Mouse (Mus musculus) heart, postnatal 0 days (tissue): ENCODE data around the gene Ms4a7. TPM values are rescaled to one million over a fixed set of nuclear protein-coding genes. Genes with fewer than 3 reads are reported as not detected.
A peak's percentile ranks its signal among the peaks of the same experiment; 100 is the strongest.

ENCODE experiments used
- ATAC-seq: fragments of 200-750 bp; cut with Nextera tagmentation; 2 replicates; pipeline ENCODE4 v1.8.0; 2017; ENCODE audit warnings: low read depth, moderate number of reproducible peaks, moderate library complexity; ENCODE audit not compliant: insufficient read depth
- DNase-seq: peaks from one replicate; pipeline ENCODE4 v3.0.0-alpha.2; 2016; ENCODE audit warnings: low spot score
- H3K27ac ChIP-seq: fragments of 300-500 bp; sonication (generic); 2 replicates; pipeline ENCODE4 v1.5.1; 2014; ENCODE audit warnings: low read depth, mild to moderate bottlenecking
- H3K27me3 ChIP-seq: fragments of 300-500 bp; sonication (generic); 2 replicates; pipeline ENCODE4 v1.6.1; 2014; ENCODE audit warnings: low read length, mixed read lengths; ENCODE audit not compliant: control insufficient read depth, insufficient read depth
- H3K36me3 ChIP-seq: fragments of 300-500 bp; sonication (generic); replicated peaks from 2 replicates; pipeline ENCODE4 v1.6.1; 2014; ENCODE audit warnings: low read length, mixed read lengths; ENCODE audit not compliant: control insufficient read depth, insufficient read depth
- H3K4me1 ChIP-seq: fragments of 300-500 bp; sonication (generic); 2 replicates; pipeline ENCODE4 v1.6.1; 2014; ENCODE audit warnings: antibody characterized with exemption; ENCODE audit not compliant: control insufficient read depth, insufficient read depth
- H3K4me2 ChIP-seq: fragments of 300-500 bp; sonication (generic); 2 replicates; pipeline ENCODE4 v1.6.1; 2014; ENCODE audit warnings: low read depth, mild to moderate bottlenecking, low read length, moderate library complexity
- H3K4me3 ChIP-seq: fragments of 300-500 bp; sonication (generic); 2 replicates; pipeline ENCODE4 v1.5.1; 2014; ENCODE audit warnings: low read depth, low read length
- H3K9ac ChIP-seq: fragments of 300-500 bp; sonication (generic); replicated peaks from 2 replicates; pipeline ENCODE4 v1.6.1; 2014; ENCODE audit warnings: low read depth, low read length, mixed read lengths
- H3K9me3 ChIP-seq: fragments of 300-500 bp; sonication (generic); replicated peaks from 2 replicates; pipeline ENCODE4 v1.6.1; 2016; ENCODE audit warnings: low read length; ENCODE audit not compliant: control insufficient read depth
- CTCF ChIP-seq: IDR thresholded peaks from 2 replicates; pipeline ENCODE4 v1.5.1; 2016; ENCODE audit warnings: antibody characterized with exemption, control low read depth, low read depth
- EP300 ChIP-seq: IDR thresholded peaks from 2 replicates; pipeline ENCODE4 v1.6.1; 2016; ENCODE audit warnings: antibody characterized with exemption, low read depth
- WGBS: fragments of 180-500 bp; shearing (Covaris S2); extraction: QIAGEN DNeasy Blood & Tissue Kit; methylation state at CpG from one replicate; pipeline ENCODE4 v1.1.7; 2014; 5-methylcytosine and 5-hydroxymethylcytosine counted together
- polyA plus RNA-seq: library from polyadenylated mRNA; unstranded; fragments of >200 nt; fragmentation: Nextera tagmentation; extraction: Ambion mirVana; gene quantifications from 2 replicates; pipeline ENCODE4 v1.2.1, GENCODE M21; 2015
- total RNA-seq: library from RNA; depleted of rRNA; stranded (reverse); fragments of >200 nt; gene quantifications from 2 replicates; pipeline ENCODE4 v1.2.3, GENCODE M21; 2014; ENCODE audit warnings: low replicate concordance; rRNA removed

Gene Ms4a7
- total and polyA plus RNA-seq, 2 experiments from 2014 or later: 1.9 to 5.6 TPM

GRCm38 (mm10) chr19:11292990-11293389 lies 43.0 kb downstream of the Ms4a7 start:
- ATAC-seq (no peak), DNase-seq (peak; percentile 7)
- Histone ChIP-seq H3K4me3 (peak overlapping the region; percentile 55), H3K9me3 (no peaks in the 10 kb centered on the region), H3K27me3 (no peaks in the 10 kb centered on the region), H3K4me1 (no peaks in the 10 kb centered on the region), H3K27ac (peak overlapping the region; percentile 69), H3K36me3 (no peaks in the 10 kb centered on the region), H3K9ac (peak overlapping the region; percentile 46), H3K4me2 (peak overlapping the region; percentile 69)
- WGBS: 2% methylated on average over 12 of the region's 12 CpGs
- TF ChIP-seq CTCF (no peak), EP300 (no peak)

GRCm38 (mm10) chr19:11283773-11284172 lies 52.2 kb downstream of the Ms4a7 start, which contains the start of gene Ms4a5:
Gene Ms4a5, minus strand, starts transcription at chr19:11283873.
- Histone ChIP-seq H3K4me3 (no peak within 1 kb of the TSS), H3K4me2 (no peak within 1 kb of the TSS), H3K9me3 (no peaks in the 10 kb centered on the region), H3K9ac (no peak within 1 kb of the TSS), H3K27me3 (no peaks in the 10 kb centered on the region), H3K27ac (no peak within 1 kb of the TSS), H3K36me3 (no peaks in the 10 kb centered on the region), H3K4me1 (no peaks in the 10 kb centered on the region)
- no peak for DNase-seq
- no peak for ATAC-seq
- 76% methylated on average over 2 of the region's 2 CpGs for WGBS
- TF ChIP-seq EP300 (no peak), CTCF (no peak)

DNA sequence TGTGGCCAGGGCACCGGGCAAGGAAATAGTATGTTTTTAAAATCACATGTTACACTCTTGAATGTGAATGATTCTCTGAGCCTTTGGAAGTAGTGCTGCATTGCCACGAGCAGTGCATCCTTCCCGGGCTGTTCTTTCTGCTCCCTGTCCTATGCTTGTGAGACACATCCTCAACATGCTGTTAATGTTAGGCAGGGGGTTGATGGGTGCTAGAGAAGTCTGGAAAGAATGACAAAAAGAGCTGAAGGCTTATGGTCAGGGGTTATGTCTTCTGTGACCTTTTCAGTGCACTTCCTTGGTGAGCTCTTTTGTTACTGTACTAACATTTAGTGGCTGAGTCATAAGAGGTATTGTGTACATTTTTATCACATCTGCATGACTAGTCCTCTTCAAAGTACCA lies 55.7 kb downstream of the Ms4a7 start:
- H3K27me3 ChIP-seq: no peaks in the 10 kb centered on the region
- no peak overlapping the region for H3K27ac ChIP-seq
- WGBS: 72% methylated on average over 3 of the region's 3 CpGs
- no peaks in the 10 kb centered on the region for H3K4me1 ChIP-seq
- no peak overlapping the region for H3K4me3 ChIP-seq
- H3K4me2 ChIP-seq: no peak overlapping the region
- ATAC-seq (no peak), DNase-seq (no peak)
- H3K9me3 ChIP-seq: no peaks in the 10 kb centered on the region
- H3K36me3 ChIP-seq: no peaks in the 10 kb centered on the region
- H3K9ac ChIP-seq: no peak overlapping the region
- no peak for TF ChIP-seq CTCF
- TF ChIP-seq EP300: no peak

DNA sequence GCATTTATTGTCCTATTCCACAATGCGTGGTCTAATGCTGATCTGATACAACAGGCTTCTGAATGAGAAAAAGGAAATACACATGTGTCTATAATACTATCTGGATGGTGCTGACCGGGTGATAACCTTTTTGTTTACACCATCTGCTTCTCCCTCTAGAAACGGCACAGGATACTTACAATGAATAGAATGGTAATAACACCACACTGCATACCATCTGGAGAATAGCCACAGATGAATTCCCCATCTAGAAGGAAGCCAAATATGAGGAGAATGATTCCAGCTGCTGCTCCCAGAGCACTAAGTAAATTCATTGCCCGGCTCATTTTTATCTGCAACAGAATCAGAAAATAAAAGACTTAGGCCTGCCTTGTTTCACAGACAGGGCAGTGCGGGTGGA lies 59.5 kb downstream of the Ms4a7 start:
- H3K27ac ChIP-seq: no peak overlapping the region
- 57% methylated on average over 5 of the region's 5 CpGs for WGBS

More for the DNA sequence above, 59.5 kb downstream of the Ms4a7 start:
- TF ChIP-seq EP300 (no peak), CTCF (no peak)
- Histone ChIP-seq H3K4me2 (no peak overlapping the region), H3K9ac (no peak overlapping the region), H3K4me1 (no peaks in the 10 kb centered on the region), H3K9me3 (no peaks in the 10 kb centered on the region), H3K36me3 (no peaks in the 10 kb centered on the region), H3K4me3 (no peak overlapping the region), H3K27me3 (no peaks in the 10 kb centered on the region)
- DNase-seq (no peak), ATAC-seq (no peak)

Other genes starting within 250 kb of the Ms4a7 start
- not detected in 2 replicates for gene 1700017D01Rik, start 205.3 kb downstream of the Ms4a7 start, total RNA-seq
- gene 1700017D01Rik, start 205.3 kb downstream of the Ms4a7 start, polyA plus RNA-seq: not detected in 2 replicates
- gene 1700025F22Rik, start 170.8 kb downstream of the Ms4a7 start, total RNA-seq: not detected in 2 replicates
- gene 1700025F22Rik, start 170.8 kb downstream of the Ms4a7 start, polyA plus RNA-seq: not detected in 2 replicates
- gene Ms4a13, start 139.4 kb downstream of the Ms4a7 start, total RNA-seq: not detected in 2 replicates
- not detected in 2 replicates for gene Ms4a13, start 139.4 kb downstream of the Ms4a7 start, polyA plus RNA-seq
- not detected in 2 replicates for gene Ms4a12, start 103.7 kb downstream of the Ms4a7 start, total RNA-seq
- gene Ms4a12, start 103.7 kb downstream of the Ms4a7 start, polyA plus RNA-seq: not detected in 2 replicates
- gene Ms4a1, start 69.9 kb downstream of the Ms4a7 start, total RNA-seq: 0.61 TPM in 1 of 2 replicates, not detected in the other
- gene Ms4a1, start 69.9 kb downstream of the Ms4a7 start, polyA plus RNA-seq: 0.19 and 0.25 TPM in 2 replicates
- gene Ms4a5, start 52.3 kb downstream of the Ms4a7 start, total RNA-seq: not detected in 2 replicates
- gene Ms4a5, start 52.3 kb downstream of the Ms4a7 start, polyA plus RNA-seq: not detected in 2 replicates
- not detected in 2 replicates for gene Ms4a14, start 21.7 kb downstream of the Ms4a7 start, total RNA-seq
- 0.03 and 0.04 TPM in 2 replicates for gene Ms4a14, start 21.7 kb downstream of the Ms4a7 start, polyA plus RNA-seq
- gene Ms4a4a, start 39.4 kb upstream of the Ms4a7 start, total RNA-seq: 3.4 TPM in 1 of 2 replicates, not detected in the other
- gene Ms4a4a, start 39.4 kb upstream of the Ms4a7 start, polyA plus RNA-seq: 3.2 and 3.7 TPM in 2 replicates
- 0.46 TPM in 1 of 2 replicates, not detected in the other for gene Ms4a4c, start 68.6 kb upstream of the Ms4a7 start, total RNA-seq
- 0.65 and 0.94 TPM in 2 replicates for gene Ms4a4c, start 68.6 kb upstream of the Ms4a7 start, polyA plus RNA-seq
- 0.19 TPM in 1 of 2 replicates, not detected in the other for gene Ms4a4b, start 107.4 kb upstream of the Ms4a7 start, total RNA-seq
- gene Ms4a4b, start 107.4 kb upstream of the Ms4a7 start, polyA plus RNA-seq: 0.23 and 0.30 TPM in 2 replicates
- gene Ms4a6c, start 133.2 kb upstream of the Ms4a7 start, total RNA-seq: 1.4 and 14.5 TPM in 2 replicates
- gene Ms4a6c, start 133.2 kb upstream of the Ms4a7 start, polyA plus RNA-seq: 4.0 and 4.1 TPM in 2 replicates
- gene Gm8369, start 149.8 kb upstream of the Ms4a7 start, total RNA-seq: not detected in 2 replicates
- gene Gm8369, start 149.8 kb upstream of the Ms4a7 start, polyA plus RNA-seq: 0.08 TPM in 1 of 2 replicates, not detected in the other
- 3.5 and 15.3 TPM in 2 replicates for gene Ms4a6b, start 180.4 kb upstream of the Ms4a7 start, total RNA-seq
- gene Ms4a6b, start 180.4 kb upstream of the Ms4a7 start, polyA plus RNA-seq: 2.5 and 2.8 TPM in 2 replicates
- gene Ms4a4d, start 200.7 kb upstream of the Ms4a7 start, total RNA-seq: 1.1 and 1.8 TPM in 2 replicates
- gene Ms4a4d, start 200.7 kb upstream of the Ms4a7 start, polyA plus RNA-seq: 2.8 and 3.4 TPM in 2 replicates